Mouse (Mus musculus): ENCODE results near the gene Col9a1. TPM values are rescaled to one million over a fixed set of nuclear protein-coding genes. Genes with fewer than 3 reads are reported as not detected.

Col9a1 gene
- polyA plus RNA-seq (2012; ENCODE audit: low replicate concordance): not detected in 2 replicates

GRCm38 (mm10) chr1:24177224-24177851, at the start of gene Col9a1:
Col9a1 (plus strand) TSS chr1:24177610.

Other genes with a start within 250 kb of the Col9a1 start
- 0.73 TPM in 1 of 2 replicates, not detected in the other for gene Sdhaf4, start 172.0 kb upstream of the Col9a1 start, polyA plus RNA-seq (2012; ENCODE audit: low replicate concordance)
- 0.25 and 0.38 TPM in 2 replicates for gene Fam135a, start 77.3 kb upstream of the Col9a1 start, polyA plus RNA-seq (2012; ENCODE audit: low replicate concordance)